Mouse (Mus musculus): ENCODE results near the gene Tax1bp3. TPM values are rescaled to one million over a fixed set of nuclear protein-coding genes. Genes with fewer than 3 reads are reported as not detected.

Tax1bp3 gene
- 91.8 and 99.0 TPM in 2 replicates for polyA plus RNA-seq (2015; fragmentation: Nextera tagmentation; extraction: Ambion mirVana)

DNA sequence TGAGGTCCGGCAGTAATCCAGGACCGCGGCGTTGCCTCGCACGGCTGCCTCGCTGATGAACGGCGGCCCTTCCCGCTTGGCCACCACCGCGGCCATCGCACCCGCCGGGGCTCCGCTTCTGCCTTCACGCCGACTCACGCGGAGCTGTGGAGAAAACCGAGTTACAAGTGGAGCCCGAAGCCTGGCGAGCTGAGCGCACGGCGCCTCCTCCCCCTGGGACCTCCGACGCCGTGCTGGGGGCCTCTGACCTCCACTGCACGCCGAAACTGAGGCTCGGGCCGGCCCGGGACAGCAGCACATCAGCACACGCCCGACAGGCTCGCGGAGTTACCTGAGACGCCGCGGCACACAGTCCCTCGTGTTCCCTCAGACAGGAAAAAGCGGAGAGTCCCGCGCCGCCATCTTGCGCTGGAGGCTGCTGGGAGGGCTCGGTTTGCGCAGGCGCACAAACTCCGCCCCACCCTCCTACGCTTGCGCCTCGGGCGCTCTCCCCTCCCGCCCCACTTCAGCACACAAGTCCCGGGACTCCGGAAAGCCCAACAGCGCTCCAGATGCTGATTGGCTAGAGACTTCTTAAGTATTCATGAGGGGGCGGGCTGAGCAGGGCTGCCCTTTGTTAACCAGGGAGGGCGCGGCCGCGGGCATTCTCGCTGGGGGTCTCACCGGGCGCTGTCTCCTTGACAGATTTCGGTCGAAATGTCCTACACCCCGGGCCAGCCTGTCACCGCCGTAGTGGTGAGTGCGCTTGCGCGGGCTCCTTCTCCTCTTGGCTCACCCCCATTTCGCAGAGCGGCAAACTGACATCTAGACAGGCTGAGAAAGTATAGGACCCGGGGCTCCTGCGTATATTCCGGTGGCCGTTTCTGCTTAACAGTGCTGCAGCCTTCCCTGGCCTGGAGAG lies at the start of gene Tax1bp3, which contains the start of gene Emc6:
Gene Tax1bp3, plus strand, starts transcription at position 476 of the 901 bp plus-strand sequence.
Gene Emc6, minus strand, starts transcription at position 430 of the 901 bp plus-strand sequence.

GRCm38 (mm10) chr11:73137591-73138501 lies 39.0 kb upstream of the Tax1bp3 start, which contains the start of gene Haspin:
Gene Haspin (minus strand): TSS chr11:73138294.

DNA sequence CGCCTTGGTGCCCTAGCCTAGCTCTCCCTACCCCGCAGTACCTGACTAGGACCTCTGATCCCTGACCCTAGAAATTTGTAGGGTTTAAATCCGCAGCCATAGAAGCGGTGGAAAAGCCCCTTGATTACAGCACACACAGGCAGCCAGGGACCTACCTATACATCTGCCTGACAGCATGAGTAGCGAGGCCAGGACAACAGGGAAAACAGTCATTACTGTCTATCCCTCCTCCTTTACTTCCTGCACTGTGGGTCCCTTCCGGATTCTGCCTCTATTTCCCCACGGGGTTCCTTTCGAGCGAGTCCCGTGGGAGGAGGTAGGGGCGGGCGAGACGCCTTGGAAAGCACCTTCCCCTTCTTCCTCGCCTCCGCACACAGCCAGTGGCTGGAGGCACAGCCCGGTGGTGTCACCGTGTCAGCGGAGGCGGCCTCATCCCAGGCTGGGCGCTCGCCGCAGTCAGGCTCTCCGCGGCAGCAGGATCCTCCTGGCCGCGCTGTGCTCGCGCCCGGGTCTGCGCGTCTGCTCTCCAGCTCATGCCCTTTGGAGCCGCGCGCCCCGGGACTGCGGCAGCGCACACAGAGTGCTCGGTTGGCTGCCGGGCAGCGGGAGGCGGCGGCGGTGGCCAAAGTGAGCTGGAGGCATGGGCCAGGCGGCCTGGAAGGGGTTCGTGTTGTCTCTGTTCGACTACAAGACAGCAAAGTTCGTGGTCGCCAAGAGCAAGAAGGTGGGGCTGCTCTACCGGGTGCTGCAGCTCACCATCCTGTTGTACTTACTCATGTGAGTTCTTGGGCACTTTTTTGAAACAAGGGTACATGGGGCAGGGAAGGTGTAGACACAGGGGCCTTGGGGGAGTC lies 16.7 kb upstream of the Tax1bp3 start, which contains the start of gene P2rx5:
Gene P2rx5, plus strand, starts transcription at position 465 of the 854 bp plus-strand sequence.

DNA sequence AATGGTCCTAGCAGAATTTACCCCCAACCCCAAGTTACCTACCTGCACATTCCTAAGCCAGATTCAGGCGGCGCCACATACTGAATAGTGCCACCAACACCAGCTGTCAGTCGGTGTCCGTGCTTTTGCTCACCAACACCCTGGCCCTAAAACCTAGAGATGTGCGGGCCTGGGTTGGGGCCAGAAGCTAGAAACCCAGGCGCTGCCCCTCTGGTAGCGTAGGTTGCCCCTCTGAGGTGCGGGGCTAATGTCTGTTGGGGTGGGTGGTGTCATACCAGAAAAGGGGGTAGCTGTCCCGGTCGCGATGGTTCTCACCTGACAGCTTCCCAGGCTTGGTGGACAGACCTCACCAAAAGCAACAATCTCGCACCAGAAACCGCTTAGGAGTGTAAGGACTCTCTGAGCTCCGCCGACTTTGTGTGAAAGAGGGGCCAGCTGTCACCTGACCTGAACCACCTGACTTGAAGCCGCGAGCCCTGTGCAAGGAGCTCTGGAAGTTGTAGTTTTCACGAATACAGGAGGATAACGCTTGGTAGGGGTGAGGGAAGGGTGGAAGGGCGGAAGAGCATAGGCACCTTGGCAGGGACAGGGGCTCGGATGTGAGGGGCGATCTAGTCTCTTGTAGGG lies 21.8 kb downstream of the Tax1bp3 start, which contains the start of gene Ctns:
Gene Ctns, minus strand, starts transcription at position 440 of the 627 bp plus-strand sequence.

GRCm38 (mm10) chr11:73199230-73199712 lies 22.4 kb downstream of the Tax1bp3 start, which contains the start of gene Shpk:
Gene Shpk (plus strand): TSS chr11:73199460.

Other genes starting within 250 kb of the Tax1bp3 start
- 2.1 and 2.3 TPM in 2 replicates for gene Atp2a3, start 215.9 kb upstream of the Tax1bp3 start, polyA plus RNA-seq (2015; fragmentation: Nextera tagmentation; extraction: Ambion mirVana)
- 0.20 and 0.26 TPM in 2 replicates for gene P2rx1, start 178.0 kb upstream of the Tax1bp3 start, polyA plus RNA-seq (2015; fragmentation: Nextera tagmentation; extraction: Ambion mirVana)
- gene Camkk1, start 158.1 kb upstream of the Tax1bp3 start, polyA plus RNA-seq (2015; fragmentation: Nextera tagmentation; extraction: Ambion mirVana), result 28.1 and 31.8 TPM in 2 replicates
- 5.9 and 6.1 TPM in 2 replicates for gene Ncbp3, start 129.3 kb upstream of the Tax1bp3 start, polyA plus RNA-seq (2015; fragmentation: Nextera tagmentation; extraction: Ambion mirVana)
- gene Itgae, start 86.5 kb upstream of the Tax1bp3 start, polyA plus RNA-seq (2015; fragmentation: Nextera tagmentation; extraction: Ambion mirVana), result 0.32 TPM in 2 replicates
- 1.5 and 1.6 TPM in 2 replicates for gene Haspin, start 38.8 kb upstream of the Tax1bp3 start, polyA plus RNA-seq (2015; fragmentation: Nextera tagmentation; extraction: Ambion mirVana)
- gene P2rx5, start 16.7 kb upstream of the Tax1bp3 start, polyA plus RNA-seq (2015; fragmentation: Nextera tagmentation; extraction: Ambion mirVana), result 1.7 and 2.3 TPM in 2 replicates
- gene Emc6, start within 50 bp of the Tax1bp3 start, polyA plus RNA-seq (2015; fragmentation: Nextera tagmentation; extraction: Ambion mirVana), result 180 and 197 TPM in 2 replicates
- 13.8 and 17.1 TPM in 2 replicates for gene Ctns, start 22.0 kb downstream of the Tax1bp3 start, polyA plus RNA-seq (2015; fragmentation: Nextera tagmentation; extraction: Ambion mirVana)
- gene Shpk, start 22.4 kb downstream of the Tax1bp3 start, polyA plus RNA-seq (2015; fragmentation: Nextera tagmentation; extraction: Ambion mirVana), result 3.6 and 4.3 TPM in 2 replicates
- gene Trpv1, start 57.2 kb downstream of the Tax1bp3 start, polyA plus RNA-seq (2015; fragmentation: Nextera tagmentation; extraction: Ambion mirVana), result 0.27 and 0.59 TPM in 2 replicates
- gene Trpv3, start 90.3 kb downstream of the Tax1bp3 start, polyA plus RNA-seq (2015; fragmentation: Nextera tagmentation; extraction: Ambion mirVana), result 0.35 and 0.36 TPM in 2 replicates
- gene Aspa, start 152.5 kb downstream of the Tax1bp3 start, polyA plus RNA-seq (2015; fragmentation: Nextera tagmentation; extraction: Ambion mirVana), result 10.9 and 13.3 TPM in 2 replicates
- gene Gm49340, start 152.7 kb downstream of the Tax1bp3 start, polyA plus RNA-seq (2015; fragmentation: Nextera tagmentation; extraction: Ambion mirVana), result 0.08 TPM in 1 of 2 replicates, not detected in the other
- 0.23 and 0.28 TPM in 2 replicates for gene Spata22, start 152.7 kb downstream of the Tax1bp3 start, polyA plus RNA-seq (2015; fragmentation: Nextera tagmentation; extraction: Ambion mirVana)
- 0.08 TPM in 1 of 2 replicates, not detected in the other for gene Olfr20, start 173.7 kb downstream of the Tax1bp3 start, polyA plus RNA-seq (2015; fragmentation: Nextera tagmentation; extraction: Ambion mirVana)
- not detected in 2 replicates for gene Olfr376, start 194.2 kb downstream of the Tax1bp3 start, polyA plus RNA-seq (2015; fragmentation: Nextera tagmentation; extraction: Ambion mirVana)
- gene Olfr1, start 222.5 kb downstream of the Tax1bp3 start, polyA plus RNA-seq (2015; fragmentation: Nextera tagmentation; extraction: Ambion mirVana), result not detected in 2 replicates

All from neural tube, postnatal 0 days (tissue).